Mouse (Mus musculus): Measurements from ENCODE around the gene H2-D1. TPM values are rescaled to one million over a fixed set of nuclear protein-coding genes. Genes with fewer than 3 reads are reported as not detected.

Gene H2-D1
- total RNA-seq, 2 experiments from 2014 or later: 77.3 to 77.5 TPM

- DNase-seq: no peak
- intact Hi-C loops (cut with DNase I): no loop called here
Measured at GRCm38 (mm10) chr17:35253293-35254093, 9.0 kb upstream of the H2-D1 start.

- peak; percentile 62 to 71 for DNase-seq
- intact Hi-C loops (cut with DNase I): loop anchor here (5.0 kb wide), 1 partner anchor 48 kb away; no protein-coding TSS in a partner anchor
Measured at GRCm38 (mm10) chr17:35254241-35255098, 8.1 kb upstream of the H2-D1 start.

GRCm38 (mm10) chr17:35255301-35255700 is 7.2 kb upstream of the H2-D1 start:
- no peak for DNase-seq
- intact Hi-C loops (cut with DNase I): loop anchor here (5.0 kb wide), 1 partner anchor 47 kb away; no protein-coding TSS in a partner anchor

- DNase-seq: no peak
- intact Hi-C loops (cut with DNase I): loop anchor here (5.0 kb wide), 1 partner anchor 47 kb away; no protein-coding TSS in a partner anchor
Measured at GRCm38 (mm10) chr17:35255704-35256103, 6.8 kb upstream of the H2-D1 start.

- intact Hi-C loops (cut with DNase I): loop anchor here (5.0 kb wide), 1 partner anchor 45 kb away; no protein-coding TSS in a partner anchor
- DNase-seq: no peak
Measured at GRCm38 (mm10) chr17:35257378-35257777, 5.2 kb upstream of the H2-D1 start.

- DNase-seq: peak; percentile 94 to 96
- intact Hi-C loops (cut with DNase I): loop anchor here (1.0 to 5.0 kb wide), 2 partner anchors 16 to 44 kb away; no protein-coding TSS in a partner anchor
Measured at GRCm38 (mm10) chr17:35257824-35258491, 4.6 kb upstream of the H2-D1 start.

GRCm38 (mm10) chr17:35258492-35259478 is 3.7 kb upstream of the H2-D1 start:
- intact Hi-C loops (cut with DNase I): loop anchor here (1.0 to 5.0 kb wide), 2 partner anchors 16 to 44 kb away; no protein-coding TSS in a partner anchor
- DNase-seq: peak; percentile 48 to 50

GRCm38 (mm10) chr17:35259621-35260020 is 2.9 kb upstream of the H2-D1 start:
- no peak for DNase-seq
- intact Hi-C loops (cut with DNase I): loop anchor here (5.0 kb wide), 1 partner anchor 43 kb away; no protein-coding TSS in a partner anchor

- intact Hi-C loops (cut with DNase I): no loop called here
- no peak for DNase-seq
Measured at GRCm38 (mm10) chr17:35261651-35262050, 879 bp upstream of the H2-D1 start.

- DNase-seq: peak in 1 of 2 experiments; percentile 35
Measured at GRCm38 (mm10) chr17:35263523-35263883, 973 bp downstream of the H2-D1 start.

GRCm38 (mm10) chr17:35267399-35268086 is 5.0 kb downstream of the H2-D1 start:
- intact Hi-C loops (cut with DNase I): no loop called here

More at GRCm38 (mm10) chr17:35263523-35263883, 973 bp downstream of the H2-D1 start:
- intact Hi-C loops (cut with DNase I): no loop called here

GRCm38 (mm10) chr17:35269653-35270347 is 7.3 kb downstream of the H2-D1 start:
- intact Hi-C loops (cut with DNase I): no loop called here
- peak; percentile 43 to 69 for DNase-seq

More at GRCm38 (mm10) chr17:35267399-35268086, 5.0 kb downstream of the H2-D1 start:
- no peak for DNase-seq

GRCm38 (mm10) chr17:35272249-35272648 is 9.7 kb downstream of the H2-D1 start:
- intact Hi-C loops (cut with DNase I): no loop called here
- DNase-seq: no peak

GRCm38 (mm10) chr17:35274770-35275169 is 12.2 kb downstream of the H2-D1 start:
- DNase-seq: peak; percentile 89 to 94
- intact Hi-C loops (cut with DNase I): loop anchor here (1.0 kb wide), 1 partner anchor 16 kb away; no protein-coding TSS in a partner anchor

- intact Hi-C loops (cut with DNase I): no loop called here
- no peak for DNase-seq
Measured at GRCm38 (mm10) chr17:35276304-35276864, 13.9 kb downstream of the H2-D1 start.

GRCm38 (mm10) chr17:35278049-35278448 is 15.5 kb downstream of the H2-D1 start:
- intact Hi-C loops (cut with DNase I): no loop called here
- no peak for DNase-seq

- intact Hi-C loops (cut with DNase I): no loop called here
- no peak for DNase-seq
Measured at GRCm38 (mm10) chr17:35278957-35279688, 16.6 kb downstream of the H2-D1 start.

Data from heart, postnatal 14 days (tissue).